Mouse (Mus musculus) lung, postnatal 0 days (tissue): ENCODE data around the gene Spink8.
A peak's percentile ranks its signal among the peaks of the same experiment; 100 is the strongest.

Experiments
- CTCF ChIP-seq: IDR thresholded peaks from 2 replicates; pipeline ENCODE4 v1.5.1; 2016; ENCODE audit warnings: antibody characterized with exemption, mild to moderate bottlenecking
- EP300 ChIP-seq: IDR thresholded peaks from 2 replicates; pipeline ENCODE4 v1.6.1; 2016; ENCODE audit warnings: antibody characterized with exemption, mild to moderate bottlenecking, control low read depth

GRCm38 (mm10) chr9:109849312-109849758 is 37.3 kb downstream of the Spink8 start, which contains the start of gene Camp:
- peak; percentile 59 for TF ChIP-seq CTCF
- no peak for TF ChIP-seq EP300
